Mouse (Mus musculus) spleen, postnatal 14 days (tissue): Measurements from ENCODE around the gene Stxbp6.

ENCODE experiments used
- DNase-seq, 2 experiments: peaks; one replicate each; pipeline ENCODE4 v3.0.0; 2021 to 2022; ENCODE audit warnings: low spot score in 2 of 2

Gene Stxbp6

DNA sequence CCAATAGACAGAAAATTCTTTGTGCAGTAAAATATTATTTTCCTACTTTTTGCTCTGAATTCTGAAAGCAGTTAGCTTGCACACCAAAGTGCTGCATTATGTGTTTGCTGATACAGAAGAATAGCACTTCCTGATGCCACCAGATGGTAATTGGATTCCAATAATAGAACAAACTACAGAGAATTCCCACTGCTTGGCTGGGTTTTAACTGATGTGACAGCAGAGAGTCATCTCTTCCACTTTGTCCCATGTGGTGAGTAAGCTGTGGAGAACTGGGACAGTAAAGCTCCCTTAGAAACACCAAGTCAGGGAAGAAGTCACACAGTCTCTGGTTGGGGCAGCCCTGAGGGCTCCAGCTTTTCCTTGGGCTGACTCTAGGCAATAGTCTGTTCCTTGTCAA is 270.3 kb downstream of the Stxbp6 start:
- DNase-seq: no peak
